Mouse (Mus musculus): ENCODE data around the gene Olfr288.

Gene Olfr288

DNA sequence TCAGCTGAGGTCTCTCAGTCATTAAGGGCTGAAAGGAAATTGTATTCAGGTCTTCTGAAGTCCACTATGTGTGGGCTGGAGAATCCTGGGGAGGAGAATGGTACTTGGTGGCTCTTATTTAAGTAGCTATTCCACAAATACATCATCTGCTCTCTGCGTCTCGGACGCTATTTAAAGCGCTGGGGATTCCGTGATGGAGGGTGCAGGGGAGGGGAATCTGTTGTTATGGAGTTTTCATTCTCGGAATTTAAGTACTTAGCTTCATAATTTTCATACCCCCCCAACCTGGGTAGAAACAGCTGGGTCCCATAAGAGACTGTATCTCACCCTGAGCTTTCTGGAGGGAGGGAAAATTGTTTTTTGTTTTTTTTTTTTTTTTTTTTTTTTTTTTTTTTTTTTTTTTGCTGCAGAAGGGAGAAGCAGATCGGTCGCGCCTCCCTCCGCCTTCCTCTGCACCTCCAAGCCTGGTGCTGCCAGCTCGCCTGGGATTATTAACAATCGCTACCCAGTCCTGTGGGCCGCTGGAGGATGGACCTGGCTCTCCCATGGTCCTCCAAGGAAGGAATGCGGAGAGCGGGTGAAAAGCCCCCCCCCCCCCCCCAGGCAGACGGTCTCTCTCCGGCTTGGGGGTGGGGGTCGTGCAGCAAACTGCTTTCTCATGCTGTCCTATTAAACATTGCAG is 28.2 kb downstream of the Olfr288 start, which contains the start of gene Ccdc184:
Gene Ccdc184, plus strand, starts transcription at position 196 of the 682 bp plus-strand sequence.
- DNase-seq (ENCODE audit: low spot score in 2 of 2), result no peak

GRCm38 (mm10) chr15:98165525-98165924 is 29.8 kb downstream of the Olfr288 start, which contains the start of gene Asb8:
Asb8 (minus strand) TSS chr15:98165625.
- no peak for DNase-seq (ENCODE audit: low spot score in 2 of 2)

- no peak for DNase-seq (ENCODE audit: low spot score in 2 of 2)
Observed at GRCm38 (mm10) chr15:98162561-98162960, 32.8 kb downstream of the Olfr288 start.

- DNase-seq (ENCODE audit: low spot score in 2 of 2), result no peak
Observed at GRCm38 (mm10) chr15:98161026-98161805, 34.1 kb downstream of the Olfr288 start.

DNA sequence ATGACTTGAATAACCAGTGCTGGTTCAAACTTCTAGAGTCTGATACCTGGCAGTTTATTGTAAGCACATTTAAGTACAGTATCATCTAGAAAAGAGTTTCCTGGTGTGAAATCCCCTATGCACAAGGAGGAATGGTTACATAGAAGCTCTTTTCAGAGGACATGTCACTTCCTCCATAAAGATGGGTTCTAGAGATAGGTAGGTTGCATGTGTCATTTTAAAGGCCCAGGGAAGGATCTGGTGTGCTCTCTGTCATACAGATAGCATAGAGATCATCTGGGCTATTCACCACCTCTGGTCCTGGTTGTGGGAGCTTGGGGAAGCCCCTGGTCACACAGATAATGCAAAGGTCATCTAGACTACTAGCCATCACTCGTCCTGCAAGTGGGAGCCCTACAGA is 38.1 kb downstream of the Olfr288 start:
- DNase-seq (ENCODE audit: low spot score in 2 of 2), result no peak

DNA sequence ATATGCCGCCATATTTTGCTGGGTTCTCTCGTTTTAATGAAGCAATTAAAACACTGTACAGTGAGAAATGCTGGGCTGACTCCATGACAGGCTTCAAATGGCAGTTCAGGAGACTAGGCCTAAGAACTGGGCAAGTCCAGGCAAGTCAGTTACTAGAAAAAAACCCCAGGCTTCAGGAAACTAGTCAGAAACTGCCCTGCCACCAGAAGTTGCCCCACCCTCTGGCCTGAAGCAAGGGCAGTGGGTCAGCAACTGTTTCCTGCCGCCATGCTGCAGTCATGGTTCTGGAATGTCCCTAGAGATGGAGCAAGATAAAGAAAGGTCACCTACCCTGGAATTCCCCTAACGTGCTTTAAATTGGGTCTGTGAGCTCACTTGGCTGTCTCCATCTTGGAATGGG is 39.4 kb downstream of the Olfr288 start:
- DNase-seq (ENCODE audit: low spot score in 2 of 2), result no peak

DNA sequence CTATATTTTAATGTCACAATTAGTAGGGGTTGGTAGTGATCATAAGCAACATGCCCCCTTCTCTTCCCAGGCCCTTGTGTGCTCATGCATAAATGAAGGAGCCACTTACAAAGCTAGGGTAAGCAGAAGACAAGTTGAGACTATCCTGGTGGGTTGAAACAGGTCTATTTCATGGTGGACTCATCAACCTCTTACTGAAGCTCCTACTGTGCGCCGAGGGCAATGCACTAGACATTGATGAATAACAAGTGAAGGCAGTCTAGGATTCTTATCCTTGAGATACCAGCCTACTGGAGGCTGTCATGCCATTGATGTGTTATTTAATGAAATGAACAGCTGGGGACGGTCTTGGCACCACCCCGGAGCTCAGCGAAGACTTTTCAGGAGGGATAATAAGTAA is 40.1 kb downstream of the Olfr288 start:
- DNase-seq (ENCODE audit: low spot score in 2 of 2), result no peak

GRCm38 (mm10) chr15:98154631-98155030 is 40.7 kb downstream of the Olfr288 start:
- DNase-seq (ENCODE audit: low spot score in 2 of 2), result no peak

- DNase-seq (ENCODE audit: low spot score in 2 of 2), result no peak
Observed at GRCm38 (mm10) chr15:98154146-98154545, 41.2 kb downstream of the Olfr288 start.

DNA sequence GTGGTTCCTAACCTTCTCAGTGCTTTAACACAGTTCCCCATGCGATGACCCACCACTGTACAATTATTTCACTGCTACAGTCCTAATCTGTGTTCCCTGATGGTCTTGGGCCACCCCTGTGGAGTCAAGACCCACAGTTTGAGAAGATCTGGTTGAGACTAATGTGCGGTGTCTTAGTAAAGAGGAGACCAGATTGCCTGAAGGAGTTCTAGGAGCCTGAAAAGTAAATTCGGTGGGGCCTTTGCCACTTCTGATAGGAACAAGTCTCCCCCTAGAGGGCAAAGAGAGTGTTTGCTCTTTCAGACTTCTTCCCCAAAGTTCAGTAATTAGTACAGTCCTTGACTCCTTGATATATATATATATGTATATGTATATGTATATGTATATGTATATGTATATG is 41.7 kb downstream of the Olfr288 start:
- DNase-seq (ENCODE audit: low spot score in 2 of 2), result no peak

GRCm38 (mm10) chr15:98152916-98153315 is 42.4 kb downstream of the Olfr288 start:
- DNase-seq (ENCODE audit: low spot score in 2 of 2), result no peak

- DNase-seq (ENCODE audit: low spot score in 2 of 2), result no peak
Observed at GRCm38 (mm10) chr15:98149166-98149602, 46.2 kb downstream of the Olfr288 start.

GRCm38 (mm10) chr15:98148356-98148755 is 47.0 kb downstream of the Olfr288 start:
- no peak for DNase-seq (ENCODE audit: low spot score in 2 of 2)

DNA sequence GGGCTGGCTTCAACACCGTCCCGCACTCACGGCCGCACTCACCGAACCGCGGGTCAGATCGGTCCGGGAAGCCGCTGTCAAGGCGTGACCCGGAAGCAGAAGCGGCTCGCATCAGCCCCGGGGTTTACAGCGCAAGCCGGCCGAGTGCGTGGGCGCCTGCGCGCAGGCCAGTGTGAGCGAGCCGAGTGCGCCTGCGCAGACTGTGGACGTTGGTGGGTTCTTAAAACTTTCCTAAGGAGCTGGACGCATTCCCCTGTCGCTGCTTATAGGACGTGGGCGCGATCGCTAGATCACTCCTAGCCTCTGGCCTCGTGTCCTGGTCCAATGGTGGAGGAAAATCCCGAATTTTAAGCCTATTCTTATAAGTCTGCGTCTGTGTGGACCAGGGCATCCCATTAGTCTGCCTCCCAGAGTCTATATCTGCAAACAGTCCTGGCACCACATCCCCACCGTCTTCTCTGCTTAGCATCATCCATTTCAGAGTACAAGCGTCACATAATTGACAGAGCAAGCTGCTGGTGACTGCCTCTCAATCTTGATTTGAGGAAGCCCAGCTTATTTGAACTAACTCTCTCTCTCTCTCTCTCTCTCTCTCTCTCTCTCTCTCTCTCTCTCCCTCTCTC is 49.7 kb downstream of the Olfr288 start:
- peak; percentile 79 to 94 for DNase-seq (ENCODE audit: low spot score in 2 of 2)

- no peak for DNase-seq (ENCODE audit: low spot score in 2 of 2)
Observed at GRCm38 (mm10) chr15:98144861-98145507, 50.4 kb downstream of the Olfr288 start.

GRCm38 (mm10) chr15:98142515-98142914 is 52.8 kb downstream of the Olfr288 start:
- DNase-seq (ENCODE audit: low spot score in 2 of 2), result no peak

GRCm38 (mm10) chr15:98140809-98141208 is 54.5 kb downstream of the Olfr288 start:
- DNase-seq (ENCODE audit: low spot score in 2 of 2), result no peak

DNA sequence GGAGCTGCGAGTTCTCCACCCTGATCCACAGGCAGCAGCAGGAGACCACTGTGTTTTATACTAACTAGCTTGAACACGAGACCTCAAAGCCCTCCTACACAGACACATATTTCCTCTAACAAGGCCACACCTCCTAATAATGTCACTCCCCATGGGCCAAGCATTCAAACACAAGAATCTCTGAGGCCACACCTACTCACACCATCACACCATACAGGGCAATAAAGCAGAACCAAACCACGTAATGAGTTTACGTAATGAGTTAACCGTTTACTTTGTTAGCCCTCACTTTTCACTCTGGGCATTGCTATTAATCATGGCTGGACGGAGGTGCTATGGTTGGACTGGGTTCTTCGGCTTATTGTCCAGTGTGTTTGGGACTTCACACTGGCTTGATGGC is 55.6 kb downstream of the Olfr288 start:
- no peak for DNase-seq (ENCODE audit: low spot score in 2 of 2)

DNA sequence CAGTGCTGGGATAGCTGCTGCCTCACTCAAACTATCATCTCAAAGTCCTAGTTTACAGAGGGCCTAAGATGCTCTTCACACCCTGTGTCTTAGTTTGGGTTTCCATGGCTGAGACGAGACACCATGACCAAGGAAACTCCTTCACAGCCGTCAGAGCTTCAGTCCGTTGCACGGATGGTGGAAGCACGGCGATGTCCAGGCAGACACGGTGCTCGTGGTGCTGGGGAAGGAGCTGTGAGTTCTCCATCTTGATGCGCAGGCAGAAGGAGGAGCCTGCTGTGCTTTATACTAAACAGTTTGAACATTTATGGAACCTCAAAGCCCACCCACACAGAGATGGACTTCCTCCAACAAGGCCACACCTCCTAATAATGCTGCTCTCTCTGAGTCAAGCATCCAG is 58.5 kb downstream of the Olfr288 start:
- DNase-seq (ENCODE audit: low spot score in 2 of 2), result no peak
